Mouse (Mus musculus) liver, adult (tissue): ENCODE results near the gene Fam110a.

Experiments used
- GATA4 ChIP-seq: IDR thresholded peaks from 2 replicates; pipeline ENCODE4 v1.6.1; 2014; ENCODE audit warnings: mild to moderate bottlenecking, low read length; ENCODE audit not compliant: insufficient replicate concordance

The Fam110a gene

GRCm38 (mm10) chr2:151979470-151980354, at the start of gene Fam110a:
Gene Fam110a (minus strand): TSS chr2:151980219.
- peak; percentile 52; the same call in 1 of the 2 replicates for TF ChIP-seq GATA4

GRCm38 (mm10) chr2:152029252-152030082, 49.4 kb upstream of the Fam110a start:
- TF ChIP-seq GATA4, result no peak

- TF ChIP-seq GATA4, result no peak
Measured at GRCm38 (mm10) chr2:152024883-152025422, 44.9 kb upstream of the Fam110a start.

- TF ChIP-seq GATA4, result no peak
Measured at GRCm38 (mm10) chr2:152022022-152022421, 42.0 kb upstream of the Fam110a start.

- no peak for TF ChIP-seq GATA4
Measured at GRCm38 (mm10) chr2:152020255-152020654, 40.2 kb upstream of the Fam110a start.

DNA sequence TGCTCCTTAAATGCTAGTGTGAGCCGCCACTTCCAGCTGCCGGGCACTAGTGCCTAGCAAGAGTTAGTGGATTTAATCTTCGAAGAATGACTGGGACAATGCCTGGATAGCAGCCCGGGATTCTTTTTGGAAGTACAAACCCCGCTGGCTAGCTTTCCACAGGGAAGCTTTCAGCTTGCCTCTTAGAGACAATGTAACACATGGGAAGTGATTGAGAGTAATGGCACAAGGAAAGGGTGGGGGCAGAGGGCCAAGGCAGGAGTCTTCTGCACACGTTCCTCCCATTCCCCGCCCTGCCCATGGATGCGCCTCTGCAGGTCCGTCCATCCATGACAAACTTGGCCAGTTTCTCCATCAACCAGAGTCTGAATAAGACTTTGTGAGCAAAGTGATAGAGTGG, 36.6 kb upstream of the Fam110a start:
- no peak for TF ChIP-seq GATA4

DNA sequence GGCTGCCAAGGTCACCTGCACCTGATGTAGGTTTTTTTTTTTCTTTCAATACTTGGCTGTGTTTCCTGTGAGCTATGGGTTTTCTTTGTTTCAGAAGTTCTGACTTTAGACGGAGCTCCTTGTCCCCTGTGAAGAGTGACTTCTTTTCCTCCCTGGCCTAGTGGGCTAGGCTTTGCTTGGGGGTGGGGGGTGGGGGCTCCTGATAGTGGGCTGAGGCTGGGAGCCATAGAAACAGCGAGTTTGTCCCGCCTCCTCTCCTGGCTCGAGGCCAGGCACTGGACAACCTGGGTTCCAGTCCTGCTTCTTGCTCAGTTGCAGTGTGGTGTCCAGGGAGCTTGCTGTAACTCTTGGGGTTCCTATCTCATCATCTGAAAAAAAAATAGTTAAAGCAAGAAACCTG, 36.0 kb upstream of the Fam110a start:
- TF ChIP-seq GATA4, result no peak

- no peak for TF ChIP-seq GATA4
Measured at GRCm38 (mm10) chr2:152012701-152013100, 32.7 kb upstream of the Fam110a start.

DNA sequence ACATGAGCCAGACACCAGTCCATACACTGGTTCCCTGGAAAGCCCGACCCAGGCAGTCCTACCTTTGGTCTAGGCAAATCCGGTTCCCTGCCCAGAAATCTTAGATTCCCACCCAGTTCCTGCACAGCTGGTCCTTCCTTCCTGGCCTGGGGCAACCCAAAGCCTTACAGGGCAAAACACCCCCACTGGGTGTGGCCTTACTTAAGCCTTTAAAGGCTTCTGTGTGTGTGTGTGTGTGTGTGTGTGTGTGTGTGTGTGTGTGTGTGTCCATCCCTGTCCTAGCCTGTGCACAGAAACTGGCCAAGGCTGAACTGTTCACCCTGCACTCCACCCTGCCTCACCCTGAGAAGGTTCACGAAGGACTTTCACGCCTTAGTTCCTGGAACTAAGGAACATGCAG, 32.2 kb upstream of the Fam110a start:
- TF ChIP-seq GATA4, result no peak

- no peak for TF ChIP-seq GATA4
Measured at GRCm38 (mm10) chr2:152011724-152012123, 31.7 kb upstream of the Fam110a start.

DNA sequence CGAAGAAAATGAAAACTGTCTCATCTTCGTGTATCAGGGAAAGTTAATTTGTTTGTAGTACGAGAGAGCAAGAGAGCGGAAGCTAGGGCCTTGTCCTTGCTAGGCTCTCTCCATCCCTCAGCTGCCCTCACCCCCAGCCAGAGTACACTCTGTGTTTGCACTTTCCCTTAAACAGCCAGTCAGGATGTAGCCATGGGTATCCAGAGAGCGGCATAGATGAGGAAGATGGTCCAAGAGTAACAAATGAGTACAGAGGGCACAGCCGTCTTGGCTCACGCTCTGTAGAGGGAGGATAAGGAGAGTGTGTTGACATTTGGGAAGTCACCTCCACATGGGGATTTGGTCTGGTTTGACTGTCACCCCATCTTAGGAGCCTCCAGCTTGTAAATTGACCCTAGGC, 30.6 kb upstream of the Fam110a start:
- TF ChIP-seq GATA4, result no peak

DNA sequence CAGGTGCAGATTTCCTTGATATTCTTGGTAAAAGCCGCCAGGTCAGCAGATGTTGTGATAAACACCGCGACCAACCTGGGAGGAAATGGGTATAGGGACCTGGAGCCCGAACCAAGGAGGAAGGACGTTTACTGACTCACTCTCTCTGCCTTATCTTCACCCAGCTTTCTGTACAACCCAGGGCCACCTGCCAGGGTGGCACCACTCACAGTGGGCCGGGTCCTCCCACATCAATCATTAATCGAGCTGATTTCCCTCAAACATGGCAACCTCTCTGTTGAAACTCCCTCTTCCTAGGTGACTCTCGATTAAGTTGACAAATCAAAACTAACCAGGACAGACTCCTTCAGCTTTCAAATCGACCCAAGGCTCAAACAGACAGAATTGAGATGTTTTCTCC, 30.2 kb upstream of the Fam110a start:
- TF ChIP-seq GATA4, result no peak

DNA sequence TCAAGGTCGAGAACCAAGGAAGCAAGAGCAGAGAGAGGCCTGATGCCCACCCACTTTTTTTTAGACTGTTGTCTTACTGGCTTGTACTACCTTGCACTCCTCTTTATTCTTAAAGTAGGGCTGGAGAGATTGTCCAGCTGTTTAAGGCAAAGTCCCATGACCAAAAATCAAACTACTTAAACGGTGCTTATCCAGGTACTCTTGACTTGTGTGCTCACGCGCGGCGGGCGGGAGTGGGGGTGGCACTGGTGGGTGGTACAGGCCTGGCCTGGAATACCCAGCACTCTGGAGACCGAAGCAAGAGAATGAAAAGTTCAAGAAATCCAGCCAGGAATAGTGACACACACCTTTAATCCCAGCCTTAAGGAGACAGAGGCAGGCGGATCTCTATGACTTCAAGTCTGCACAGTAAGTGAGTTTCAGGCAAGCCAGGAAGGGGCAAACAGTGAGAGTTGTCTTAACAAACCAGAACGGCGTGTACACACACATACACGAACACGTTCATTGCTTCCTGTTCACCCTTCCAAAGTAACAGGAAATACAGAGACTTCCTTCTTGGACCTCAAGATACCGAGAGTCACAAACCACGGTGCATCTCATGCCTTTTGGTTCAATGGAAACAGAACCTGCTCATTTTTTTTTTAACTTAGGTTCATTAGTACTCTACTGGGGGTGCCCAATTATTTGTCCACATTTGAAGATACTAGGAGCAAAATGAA, 29.2 kb upstream of the Fam110a start:
- TF ChIP-seq GATA4, result no peak

GRCm38 (mm10) chr2:152007783-152008182, 27.8 kb upstream of the Fam110a start:
- no peak for TF ChIP-seq GATA4

GRCm38 (mm10) chr2:152002529-152002928, 22.5 kb upstream of the Fam110a start:
- no peak for TF ChIP-seq GATA4
